Comparison of ENCODE assay signal across 8 mouse cellular contexts in genomic region chr5:73379908-73380307, GRCm38 (mm10). TPM values are rescaled to one million over a fixed set of nuclear protein-coding genes. Genes with fewer than 3 reads are reported as not detected.
DNase-seq lines count a peak whose midpoint lies in the region; ATAC-seq and TF ChIP-seq lines count a peak whose summit lies in the region.

No protein-coding gene starts in this region.

- no peak overlapping the region for H3K27ac ChIP-seq in ES-Bruce4 (ENCODE audit: insufficient read depth, low read length)
- no peak overlapping the region for H3K27ac ChIP-seq in forebrain, embryonic 15.5 days (replicated peaks)
- no peak overlapping the region for H3K27ac ChIP-seq in liver, embryonic 16.5 days (ENCODE audit: low read length)

- no peak overlapping the region for H3K4me2 ChIP-seq in forebrain, embryonic 15.5 days (replicated peaks)
- H3K4me2 ChIP-seq in liver, embryonic 16.5 days (ENCODE audit: low read depth, low read length): no peak overlapping the region

- no peaks in the 10 kb centered on the region for H3K4me1 ChIP-seq in ES-Bruce4 (ENCODE audit: control insufficient read depth, insufficient read depth, low read length)
- no peaks in the 10 kb centered on the region for H3K4me1 ChIP-seq in forebrain, embryonic 15.5 days
- H3K4me1 ChIP-seq in liver, embryonic 16.5 days (ENCODE audit: control insufficient read depth, low read depth, low read length): no peaks in the 10 kb centered on the region; the same call in 1 of the 2 replicates

- no peak for TF ChIP-seq EP300 in ES-Bruce4 (IDR thresholded peaks at IDR 0.05; ENCODE audit: insufficient read depth, low read depth, low read length)

- TF ChIP-seq POLR2A in ES-Bruce4 (IDR thresholded peaks at IDR 0.05; ENCODE audit: insufficient read depth, low read length): no peak

- TF ChIP-seq CTCF in ES-Bruce4 (IDR thresholded peaks at IDR 0.05; ENCODE audit: low read depth, low read length): peak; percentile 64

- no peak overlapping the region for H3K9ac ChIP-seq in ES-Bruce4 (ENCODE audit: low read depth, poor library complexity, severe bottlenecking)
- H3K9ac ChIP-seq in forebrain, embryonic 15.5 days (replicated peaks): no peak overlapping the region
- H3K9ac ChIP-seq in liver, embryonic 16.5 days (ENCODE audit: low read depth, low read length): no peak overlapping the region

- WGBS in forebrain, embryonic 15.5 days: 30% methylated on average over 3 of the region's 3 CpGs
- 26% methylated on average over 3 of the region's 3 CpGs for WGBS in liver, embryonic 16.5 days (ENCODE audit: insufficient replicate concordance)

- peak; percentile 86 to 92 for DNase-seq in heart, postnatal 14 days
- DNase-seq in kidney, postnatal 4 days: peak; percentile 94 to 95
- peak; percentile 43 for DNase-seq in ovary, adult 18-20 months (ENCODE audit: low spot score)
- DNase-seq in thymus, postnatal 0 days (ENCODE audit: low spot score): peak; percentile 81

- H3K9me3 ChIP-seq in ES-Bruce4 (replicated peaks; ENCODE audit: control insufficient read depth, insufficient read depth, low read length, poor library complexity, severe bottlenecking): no peaks in the 10 kb centered on the region
- no peaks in the 10 kb centered on the region for H3K9me3 ChIP-seq in forebrain, embryonic 15.5 days
- no peaks in the 10 kb centered on the region for H3K9me3 ChIP-seq in liver, embryonic 16.5 days (replicated peaks; ENCODE audit: control insufficient read depth, low read length)

- no peaks in the 10 kb centered on the region for H3K27me3 ChIP-seq in ES-Bruce4 (ENCODE audit: control insufficient read depth, insufficient read depth, low read length, poor library complexity, severe bottlenecking)
- no peaks in the 10 kb centered on the region for H3K27me3 ChIP-seq in forebrain, embryonic 15.5 days
- H3K27me3 ChIP-seq in liver, embryonic 16.5 days (ENCODE audit: control insufficient read depth, insufficient read depth, low read depth, low read length): peaks cover 3% of the 10 kb centered on the region; the same call in 1 of the 2 replicates

- H3K4me3 ChIP-seq in ES-Bruce4 (ENCODE audit: low read depth, low read length): no peak overlapping the region
- no peak overlapping the region for H3K4me3 ChIP-seq in forebrain, embryonic 15.5 days
- no peak overlapping the region for H3K4me3 ChIP-seq in liver, embryonic 16.5 days (ENCODE audit: low read depth, low read length)

- intact Hi-C loops in heart, postnatal 14 days (cut with DNase I): loop anchor here (5.0 kb wide), 2 partner anchors 123 to 263 kb away; partner anchors contain the start of gene Fryl

- no peaks in the 10 kb centered on the region for H3K36me3 ChIP-seq in ES-Bruce4 (ENCODE audit: control insufficient read depth, insufficient read depth, low read length, poor library complexity, severe bottlenecking)
- H3K36me3 ChIP-seq in forebrain, embryonic 15.5 days: no peaks in the 10 kb centered on the region
- no peaks in the 10 kb centered on the region for H3K36me3 ChIP-seq in liver, embryonic 16.5 days (ENCODE audit: control insufficient read depth, insufficient read depth)

- peak; percentile 59; the same call in 1 of the 2 replicates for ATAC-seq in cerebellum, adult (ENCODE audit: insufficient number of reproducible peaks, low FRiP score, low TSS enrichment)
- peak; percentile 84 for ATAC-seq in forebrain, embryonic 15.5 days (replicated peaks)
- peak; percentile 73 for ATAC-seq in liver, embryonic 16.5 days (ENCODE audit: low read depth)

RNA-seq across cellular contexts. Expression of gene Cwh43, which starts 26.0 kb away (rescaled TPM):
- polyA plus RNA-seq in ES-Bruce4 (2011; ENCODE audit: insufficient read depth, insufficient read length, low read depth, missing spikeins): not detected in 2 replicates
- polyA plus RNA-seq in forebrain, embryonic 15.5 days (2015; fragmentation: Nextera tagmentation; extraction: Ambion mirVana): 0.06 and 0.08 TPM in 2 replicates
- total RNA-seq in heart, postnatal 14 days (2021): not detected
- not detected in 2 replicates for polyA plus RNA-seq in liver, embryonic 16.5 days (2015; fragmentation: Nextera tagmentation; extraction: Ambion mirVana)
- polyA plus RNA-seq in thymus, postnatal 0 days (2015; fragmentation: Nextera tagmentation; extraction: Ambion mirVana): 0.14 and 0.35 TPM in 2 replicates

RNA-seq across cellular contexts. Expression of gene Ociad2, which starts 39.1 kb away (rescaled TPM):
- 2.2 and 4.9 TPM in 2 replicates for polyA plus RNA-seq in ES-Bruce4 (2011; ENCODE audit: insufficient read depth, insufficient read length, low read depth, missing spikeins)
- polyA plus RNA-seq in forebrain, embryonic 15.5 days (2015; fragmentation: Nextera tagmentation; extraction: Ambion mirVana): 21.1 and 22.2 TPM in 2 replicates
- 1 to 10 TPM; 6.7 to 8.6 TPM for total RNA-seq in heart, postnatal 14 days (2021)
- polyA plus RNA-seq in liver, embryonic 16.5 days (2015; fragmentation: Nextera tagmentation; extraction: Ambion mirVana): 6.2 and 7.4 TPM in 2 replicates
- 55.6 and 57.7 TPM in 2 replicates for polyA plus RNA-seq in thymus, postnatal 0 days (2015; fragmentation: Nextera tagmentation; extraction: Ambion mirVana)

Comparison
In these comparisons a context has a peak if more than half of its experiments do, and no peak if none do; other contexts are left out.
1. DNase-seq: peak in every context shown above with its lines; median percentile 94 in kidney, postnatal 4 days; 89 in heart, postnatal 14 days; 81 in thymus, postnatal 0 days; 43 in ovary, adult 18-20 months.